Mouse (Mus musculus) midbrain, embryonic 10.5 days (tissue): ENCODE measurements around the gene Apaf1. TPM values are rescaled to one million over a fixed set of nuclear protein-coding genes. Genes with fewer than 3 reads are reported as not detected.
A peak's percentile ranks its signal among the peaks of the same experiment; 100 is the strongest.

Experiments
- DNase-seq: peaks from one replicate; pipeline ENCODE4 v3.0.0-alpha.2; 2017; ENCODE audit warnings: low spot score
- H3K27ac ChIP-seq: fragments of 300-500 bp; sonication (generic); replicated peaks from 2 replicates; pipeline ENCODE4 v1.5.1; 2016; ENCODE audit warnings: mild to moderate bottlenecking
- H3K27me3 ChIP-seq: fragments of 300-500 bp; sonication (generic); 2 replicates; pipeline ENCODE4 v1.6.1; 2016; ENCODE audit warnings: low read depth, mild to moderate bottlenecking; ENCODE audit not compliant: poor library complexity, severe bottlenecking
- H3K36me3 ChIP-seq: fragments of 300-500 bp; sonication (generic); 2 replicates; pipeline ENCODE4 v1.6.1; 2016; ENCODE audit warnings: mild to moderate bottlenecking, moderate library complexity
- H3K4me1 ChIP-seq: fragments of 300-500 bp; sonication (generic); 2 replicates; pipeline ENCODE4 v1.6.1; 2016
- H3K4me3 ChIP-seq: fragments of 300-500 bp; sonication (generic); 2 replicates; pipeline ENCODE4 v1.5.1; 2016; ENCODE audit warnings: mild to moderate bottlenecking, moderate library complexity
- H3K9me3 ChIP-seq: fragments of 300-500 bp; sonication (generic); replicated peaks from 2 replicates; pipeline ENCODE4 v1.6.1; 2016; ENCODE audit warnings: mild to moderate bottlenecking
- WGBS: fragments of 180-500 bp; shearing (Covaris S2); methylation state at CpG from one replicate; pipeline ENCODE4 v1.1.7; 2016; 5-methylcytosine and 5-hydroxymethylcytosine counted together
- polyA plus RNA-seq: library from polyadenylated mRNA; unstranded; fragments of >200 nt; fragmentation: Nextera tagmentation; extraction: Ambion mirVana; gene quantifications from 2 replicates; pipeline ENCODE4 v1.2.1, GENCODE M21; 2016

Apaf1 gene
- polyA plus RNA-seq, 1 experiment from 2014 or later = 18.1 TPM

- Histone ChIP-seq H3K27ac (no peak overlapping the region), H3K4me3 (no peak overlapping the region), H3K27me3 (no peaks in the 10 kb centered on the region), H3K4me1 (no peaks in the 10 kb centered on the region), H3K9me3 (no peaks in the 10 kb centered on the region), H3K36me3 (peaks cover 13% of the 10 kb centered on the region)
- DNase-seq = no peak
- 82% methylated on average over 3 of the region's 3 CpGs for WGBS
Measured at GRCm38 (mm10) chr10:91105981-91106380, 23.4 kb upstream of the Apaf1 start.

- Histone ChIP-seq H3K27me3 (no peaks in the 10 kb centered on the region), H3K4me1 (no peaks in the 10 kb centered on the region), H3K36me3 (peaks cover 13% of the 10 kb centered on the region), H3K9me3 (no peaks in the 10 kb centered on the region), H3K4me3 (no peak overlapping the region), H3K27ac (no peak overlapping the region)
- 94% methylated on average over 14 of the region's 14 CpGs for whole genome bisulfite sequencing
- DNase-seq = no peak
Measured at GRCm38 (mm10) chr10:91102799-91103590, 20.4 kb upstream of the Apaf1 start.

GRCm38 (mm10) chr10:91101936-91102335 lies 19.4 kb upstream of the Apaf1 start:
- 95% methylated on average over 25 of the region's 25 CpGs for WGBS
- DNase-seq = no peak
- Histone ChIP-seq H3K4me1 (no peaks in the 10 kb centered on the region), H3K27ac (no peak overlapping the region), H3K36me3 (peaks cover 13% of the 10 kb centered on the region), H3K4me3 (no peak overlapping the region), H3K27me3 (no peaks in the 10 kb centered on the region), H3K9me3 (no peaks in the 10 kb centered on the region)

GRCm38 (mm10) chr10:91100101-91100500 lies 17.5 kb upstream of the Apaf1 start:
- 83% methylated on average over 1 of the region's 1 CpGs for WGBS
- Histone ChIP-seq H3K4me3 (no peak overlapping the region), H3K27ac (no peak overlapping the region), H3K36me3 (peaks cover 19% of the 10 kb centered on the region), H3K9me3 (no peaks in the 10 kb centered on the region), H3K4me1 (no peaks in the 10 kb centered on the region), H3K27me3 (no peaks in the 10 kb centered on the region)
- no peak for DNase-seq

GRCm38 (mm10) chr10:91098056-91098455 lies 15.5 kb upstream of the Apaf1 start:
- Histone ChIP-seq H3K9me3 (no peaks in the 10 kb centered on the region), H3K4me1 (no peaks in the 10 kb centered on the region), H3K36me3 (peaks cover 19% of the 10 kb centered on the region), H3K27ac (no peak overlapping the region), H3K27me3 (no peaks in the 10 kb centered on the region), H3K4me3 (no peak overlapping the region)
- no peak for DNase-seq
- WGBS = 91% methylated on average over 8 of the region's 8 CpGs

- H3K36me3 ChIP-seq = 0 out of 2 replicates have a peak, but pooled peaks cover 7% of the 10 kb centered on the region
- H3K4me3 ChIP-seq = no peak overlapping the region
- H3K4me1 ChIP-seq = no peaks in the 10 kb centered on the region
- no peak for DNase-seq
- H3K27ac ChIP-seq = no peak overlapping the region
- WGBS = 90% methylated on average over 15 of the region's 15 CpGs
- no peaks in the 10 kb centered on the region for H3K9me3 ChIP-seq
- H3K27me3 ChIP-seq = no peaks in the 10 kb centered on the region
Measured at GRCm38 (mm10) chr10:91094251-91095104, 11.9 kb upstream of the Apaf1 start.

- no peak overlapping the region for H3K27ac ChIP-seq
- H3K36me3 ChIP-seq = 0 out of 2 replicates have a peak, but pooled peaks cover 7% of the 10 kb centered on the region
- no peaks in the 10 kb centered on the region for H3K4me1 ChIP-seq
- H3K27me3 ChIP-seq = no peaks in the 10 kb centered on the region
- no peaks in the 10 kb centered on the region for H3K9me3 ChIP-seq
- 79% methylated on average over 4 of the region's 4 CpGs for WGBS
- no peak overlapping the region for H3K4me3 ChIP-seq
- no peak for DNase-seq
Measured at GRCm38 (mm10) chr10:91092812-91093211, 10.2 kb upstream of the Apaf1 start.

GRCm38 (mm10) chr10:91083393-91083927 lies 890 bp upstream of the Apaf1 start:
- H3K27me3 ChIP-seq = no peaks in the 10 kb centered on the region
- peak overlapping the region; percentile 88 for H3K4me3 ChIP-seq
- peaks cover 9% of the 10 kb centered on the region for H3K36me3 ChIP-seq
- H3K27ac ChIP-seq = peak overlapping the region; percentile 93
- 59% methylated on average over 12 of the region's 12 CpGs for WGBS
- peaks cover 19% of the 10 kb centered on the region for H3K4me1 ChIP-seq
- H3K9me3 ChIP-seq = no peaks in the 10 kb centered on the region
- DNase-seq = no peak

- Histone ChIP-seq H3K9me3 (no peaks in the 10 kb centered on the region), H3K27ac (peak overlapping the region; percentile 93), H3K4me3 (peak overlapping the region; percentile 88), H3K27me3 (no peaks in the 10 kb centered on the region), H3K36me3 (peaks cover 21% of the 10 kb centered on the region), H3K4me1 (peaks cover 19% of the 10 kb centered on the region)
- WGBS = under 1% methylated on average over 27 of the region's 27 CpGs
- DNase-seq = no peak
Measured at GRCm38 (mm10) chr10:91081959-91082507, 537 bp downstream of the Apaf1 start.

- Histone ChIP-seq H3K9me3 (no peaks in the 10 kb centered on the region), H3K4me1 (peaks cover 19% of the 10 kb centered on the region), H3K36me3 (peaks cover 36% of the 10 kb centered on the region), H3K27me3 (no peaks in the 10 kb centered on the region), H3K27ac (no peak overlapping the region), H3K4me3 (no peak overlapping the region)
- DNase-seq = no peak
- 94% methylated on average over 5 of the region's 5 CpGs for WGBS
Measured at GRCm38 (mm10) chr10:91080540-91080939, 2.0 kb downstream of the Apaf1 start.

- Histone ChIP-seq H3K9me3 (no peaks in the 10 kb centered on the region), H3K4me3 (no peak overlapping the region), H3K27ac (no peak overlapping the region), H3K4me1 (peaks cover 4% of the 10 kb centered on the region), H3K36me3 (peaks cover 57% of the 10 kb centered on the region), H3K27me3 (no peaks in the 10 kb centered on the region)
- WGBS = 88% methylated on average over 2 of the region's 2 CpGs
- DNase-seq = no peak
Measured at GRCm38 (mm10) chr10:91076667-91077066, 5.9 kb downstream of the Apaf1 start.

- 88% methylated on average over 3 of the region's 3 CpGs for WGBS
- H3K4me1 ChIP-seq = no peaks in the 10 kb centered on the region
- no peak overlapping the region for H3K27ac ChIP-seq
- no peak for DNase-seq
- H3K9me3 ChIP-seq = no peaks in the 10 kb centered on the region
- H3K36me3 ChIP-seq = peaks cover 65% of the 10 kb centered on the region
- H3K27me3 ChIP-seq = no peaks in the 10 kb centered on the region
- H3K4me3 ChIP-seq = no peak overlapping the region
Measured at GRCm38 (mm10) chr10:91073345-91073744, 9.2 kb downstream of the Apaf1 start.
